Mouse (Mus musculus): ENCODE measurements around the gene Eef2.
"Not testable (repeated sequence)": the region's sequence is repeated elsewhere in the genome, so short reads cannot be mapped to it uniquely, and the experiment has no call there.

Gene Eef2

DNA sequence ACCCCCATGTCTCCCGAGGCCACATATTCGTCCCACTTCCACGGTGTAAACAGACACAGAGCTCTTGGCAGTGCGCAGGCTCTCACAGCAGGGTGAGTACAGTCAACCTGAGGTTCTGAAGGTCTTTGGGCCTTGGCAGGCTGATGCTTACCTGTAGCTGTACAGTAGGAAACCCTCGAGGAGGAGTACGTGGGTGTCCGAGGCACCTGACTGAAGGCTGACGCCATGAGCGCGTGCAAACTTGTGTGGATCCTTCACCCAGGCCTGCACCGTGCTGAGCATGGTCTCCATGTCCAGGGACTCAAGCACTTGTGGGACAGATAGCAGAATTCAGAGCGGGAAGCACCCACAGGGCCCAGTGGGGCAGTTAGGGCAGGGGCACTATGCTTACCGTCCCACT lies 23.7 kb downstream of the Eef2 start:
- no peak for DNase-seq (ENCODE audit: low read depth, low spot score)

- no peak for DNase-seq (ENCODE audit: low read depth, low spot score)
Observed at GRCm38 (mm10) chr10:81200605-81201287, 24.3 kb downstream of the Eef2 start.

DNA sequence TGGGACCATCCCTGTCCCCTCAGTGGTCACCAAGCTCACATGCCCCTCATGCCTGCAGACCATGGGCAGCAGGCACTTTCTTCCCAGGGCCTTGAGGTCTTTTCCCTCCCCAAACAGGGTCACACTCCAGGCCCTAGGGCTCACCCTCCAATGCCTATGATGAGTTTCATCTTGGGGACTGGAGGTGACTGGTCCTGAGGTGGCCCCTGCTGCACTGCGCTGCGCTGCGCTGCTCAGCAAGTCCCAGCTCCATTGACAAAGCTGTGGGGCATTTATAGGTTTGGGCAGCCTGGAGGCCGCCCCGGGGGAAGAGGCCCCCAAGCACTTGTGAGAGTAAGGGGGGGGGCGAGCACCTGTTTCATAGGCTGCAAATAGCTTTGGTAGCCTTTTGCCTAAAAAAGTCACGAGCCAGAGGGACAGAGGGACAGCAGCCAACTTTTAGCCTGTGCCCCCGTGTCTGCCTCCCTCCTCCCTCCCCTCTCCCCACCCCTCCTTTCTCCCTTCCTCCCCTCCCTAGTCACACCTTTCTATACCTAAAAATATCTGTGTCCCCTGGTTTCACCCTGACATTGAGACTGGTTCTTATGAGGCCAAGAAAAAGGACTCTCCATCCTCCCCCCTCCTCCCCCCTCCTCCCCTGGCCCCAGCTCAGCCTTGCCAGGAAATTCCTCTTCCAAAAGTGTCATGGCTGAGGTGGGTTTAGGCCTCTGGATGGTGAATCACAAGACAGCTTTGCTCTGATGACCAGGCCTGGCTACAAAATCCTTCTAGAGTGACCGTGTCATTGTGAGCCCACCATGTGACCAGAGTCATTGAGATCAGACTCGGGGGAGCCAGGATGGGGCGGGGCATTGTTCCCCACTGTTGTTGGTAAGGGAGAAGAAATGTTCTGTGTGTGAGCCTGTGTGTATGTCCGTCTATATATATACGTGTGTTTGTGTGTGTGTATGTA lies 25.7 kb downstream of the Eef2 start, which contains the start of gene Nmrk2:
Gene Nmrk2, minus strand, starts transcription at position 245 of the 952 bp plus-strand sequence.
- DNase-seq (ENCODE audit: low read depth, low spot score), result no peak

- DNase-seq (ENCODE audit: low read depth, low spot score), result peak; percentile 39
Observed at GRCm38 (mm10) chr10:81202978-81203720, 26.7 kb downstream of the Eef2 start.

- DNase-seq (ENCODE audit: low read depth, low spot score), result no peak
Observed at GRCm38 (mm10) chr10:81204137-81204536, 27.7 kb downstream of the Eef2 start.

DNA sequence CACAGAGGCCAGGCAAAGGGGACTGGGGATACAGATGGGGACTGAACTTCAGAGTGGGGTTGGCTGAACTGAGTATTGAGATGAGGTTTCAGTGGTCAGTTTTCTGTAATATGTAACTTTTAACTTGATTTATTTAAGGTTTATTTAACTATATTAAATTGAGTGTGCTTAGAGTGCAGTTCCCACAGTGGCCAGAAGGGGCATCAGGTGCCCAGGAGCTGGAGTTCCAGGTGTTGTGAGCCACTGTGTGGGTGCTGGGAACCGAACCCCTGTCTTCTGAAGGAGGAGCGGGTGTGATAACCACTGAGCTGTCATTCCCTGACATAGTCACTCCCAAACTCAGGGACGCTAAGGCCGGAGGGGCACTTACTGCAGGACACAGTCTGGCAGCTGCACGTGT lies 33.7 kb downstream of the Eef2 start:
- peak; percentile 26 for DNase-seq (ENCODE audit: low read depth, low spot score)

- DNase-seq (ENCODE audit: low read depth, low spot score), result no peak
Observed at GRCm38 (mm10) chr10:81216260-81216659, 39.8 kb downstream of the Eef2 start.

GRCm38 (mm10) chr10:81216810-81217209 lies 40.4 kb downstream of the Eef2 start:
- no peak for DNase-seq (ENCODE audit: low read depth, low spot score)

DNA sequence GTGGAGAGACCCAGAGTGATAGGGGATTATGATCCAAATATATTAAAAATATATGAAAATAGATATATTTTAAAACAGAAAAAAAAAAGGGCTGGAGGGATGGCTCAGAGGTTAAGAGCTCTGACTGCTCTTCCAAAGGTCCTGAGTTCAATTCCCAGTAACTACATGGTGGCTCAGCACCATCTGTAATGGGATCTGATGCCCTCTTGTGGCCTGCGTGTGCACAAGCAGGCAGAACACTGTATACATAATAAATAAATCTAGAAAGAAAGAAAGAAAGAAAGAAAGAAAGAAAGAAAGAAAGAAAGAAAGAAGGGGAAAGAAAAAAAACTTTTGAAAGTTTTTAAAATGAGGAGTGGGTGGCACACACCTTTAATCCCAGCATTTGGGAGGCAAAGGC lies 40.8 kb downstream of the Eef2 start:
- peak; percentile 75 for DNase-seq (ENCODE audit: low read depth, low spot score)

- DNase-seq (ENCODE audit: low read depth, low spot score), result peak; percentile 87
Observed at GRCm38 (mm10) chr10:81217964-81218363, 41.5 kb downstream of the Eef2 start.

GRCm38 (mm10) chr10:81221402-81222015 lies 45.1 kb downstream of the Eef2 start:
- DNase-seq (ENCODE audit: low read depth, low spot score), result no peak

- not testable (repeated sequence) for DNase-seq (ENCODE audit: low read depth, low spot score)
Observed at GRCm38 (mm10) chr10:81223731-81224130, 47.3 kb downstream of the Eef2 start.

GRCm38 (mm10) chr10:81229735-81230437 lies 53.5 kb downstream of the Eef2 start:
- DNase-seq (ENCODE audit: low read depth, low spot score), result peak; percentile 52

DNA sequence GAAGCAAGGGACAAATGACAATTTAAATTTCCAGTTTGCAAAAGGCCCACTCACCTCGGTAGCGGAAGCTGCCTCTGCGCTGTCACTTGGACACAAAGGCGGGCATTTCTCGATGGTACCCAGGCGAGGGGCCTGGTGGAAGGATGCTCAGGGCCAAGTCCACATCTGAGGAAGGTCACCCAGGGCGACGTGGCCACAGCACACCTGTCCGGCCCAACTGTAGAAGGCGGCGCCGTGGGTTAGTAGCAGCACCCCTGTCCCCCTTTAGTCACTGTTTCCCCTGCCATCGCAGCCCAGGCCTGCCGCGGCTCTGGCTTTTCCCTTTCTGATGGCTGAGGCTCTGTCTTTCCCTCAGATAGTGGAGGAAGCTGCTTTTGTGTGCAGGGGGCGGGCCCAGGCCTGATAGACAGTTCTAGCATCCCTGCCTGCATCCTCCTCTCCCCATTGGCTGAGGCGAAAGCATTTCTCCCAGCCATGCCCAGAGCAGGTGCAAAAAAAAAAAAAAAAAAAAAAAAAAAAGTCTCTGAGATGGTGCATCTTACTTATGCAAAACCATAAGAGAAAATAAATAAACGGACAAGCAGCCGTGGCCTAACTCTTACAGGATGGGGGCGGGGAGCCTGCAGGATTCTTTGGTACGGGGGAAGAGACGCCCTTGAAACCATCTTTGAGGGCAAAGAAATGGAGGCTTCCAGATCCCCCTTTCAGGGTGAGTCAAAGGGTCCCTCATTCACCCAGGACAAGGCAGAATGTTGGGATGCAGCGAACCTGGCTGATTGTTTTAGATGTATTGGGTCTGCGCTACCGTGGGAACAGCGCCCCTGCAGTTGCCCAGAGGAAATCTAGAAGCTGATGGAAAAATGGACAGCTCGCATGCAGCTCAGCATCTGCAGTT lies 54.3 kb downstream of the Eef2 start, which contains the start of gene Atcay:
Gene Atcay, minus strand, starts transcription at position 396 of the 895 bp plus-strand sequence.
- peak; percentile 72 for DNase-seq (ENCODE audit: low read depth, low spot score)

DNA sequence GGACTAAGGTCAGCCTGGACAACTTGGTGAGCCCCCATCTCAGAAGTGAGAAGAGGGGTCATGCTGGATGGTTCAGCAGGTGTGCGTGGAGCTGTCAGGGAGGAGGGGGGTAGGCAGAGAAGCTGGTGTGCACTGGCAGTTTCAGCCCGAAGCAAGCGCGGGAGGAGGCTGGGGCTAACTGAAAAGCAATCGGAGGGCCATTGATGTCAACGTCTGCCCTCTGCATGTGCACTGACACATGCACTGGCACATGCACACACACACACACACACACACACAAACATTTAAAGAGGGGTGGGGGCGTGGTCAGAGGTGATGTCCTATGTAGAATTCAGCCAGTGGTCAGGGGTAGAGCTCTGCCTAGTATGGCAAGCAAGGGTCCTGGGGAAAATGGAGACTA lies 55.0 kb downstream of the Eef2 start:
- no peak for DNase-seq (ENCODE audit: low read depth, low spot score)
